Mouse (Mus musculus) liver, adult 2 months (tissue): ENCODE data around the gene Abcg5.

Experiments
- CTCF ChIP-seq: fragments of 200-500 bp; IDR thresholded peaks from 2 replicates; pipeline ENCODE4 v1.5.1; 2011; ENCODE audit warnings: low read depth, low read length, control low read depth
- POLR2A ChIP-seq: fragments of 200-500 bp; IDR thresholded peaks from 2 replicates; pipeline ENCODE4 v1.6.1; 2011; ENCODE audit warnings: low read length, control low read depth; ENCODE audit not compliant: insufficient read depth; ENCODE audit errors: extremely low read depth

DNA sequence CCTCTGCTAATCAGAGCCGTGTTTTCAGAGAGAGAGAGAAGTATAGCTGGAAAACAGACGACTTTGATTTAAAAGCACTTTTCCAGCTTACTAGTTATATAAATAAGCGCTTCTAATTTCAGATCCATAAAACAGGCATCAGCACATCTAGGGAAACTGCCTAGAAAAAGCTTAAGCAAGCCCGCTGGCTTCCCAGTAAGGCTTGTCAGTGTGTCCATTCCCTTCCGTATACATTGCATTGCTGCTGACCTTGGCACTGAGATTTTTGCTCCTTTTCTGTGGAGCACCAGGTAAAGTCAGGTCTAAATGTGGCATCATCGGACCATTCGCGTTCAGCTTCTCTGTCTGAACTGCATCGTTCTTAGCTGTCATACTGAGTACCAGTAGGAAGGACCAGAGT lies 40.5 kb downstream of the Abcg5 start:
- TF ChIP-seq POLR2A (no peak), CTCF (no peak)
